In genomic region chr3:98280933-98281678, GRCm38 (mm10) we compare ENCODE assay signal across 8 mouse cellular contexts. TPM values are rescaled to one million over a fixed set of nuclear protein-coding genes. Genes with fewer than 3 reads are reported as not detected.
DNase-seq lines count a peak whose midpoint lies in the region; ATAC-seq and TF ChIP-seq lines count a peak whose summit lies in the region.

No protein-coding gene starts in this region.

- no peaks in the 10 kb centered on the region for H3K4me1 ChIP-seq in forebrain, embryonic 11.5 days (replicated peaks; ENCODE audit: control insufficient read depth, insufficient read depth, low read length)
- H3K4me1 ChIP-seq in heart, embryonic 16.5 days (ENCODE audit: control insufficient read depth, insufficient read depth, low read length) = peaks cover 12% of the 10 kb centered on the region
- peaks cover 16% of the 10 kb centered on the region for H3K4me1 ChIP-seq in liver, embryonic 12.5 days
- H3K4me1 ChIP-seq in stomach, embryonic 15.5 days = peaks cover 8% of the 10 kb centered on the region

- peaks cover 40% of the 10 kb centered on the region for H3K27me3 ChIP-seq in C2C12 (ENCODE audit: control insufficient read depth, insufficient read depth, insufficient read length)
- H3K27me3 ChIP-seq in forebrain, embryonic 11.5 days (ENCODE audit: control insufficient read depth, insufficient read depth, low read length) = no peaks in the 10 kb centered on the region
- no peaks in the 10 kb centered on the region for H3K27me3 ChIP-seq in heart, embryonic 16.5 days (ENCODE audit: control insufficient read depth, insufficient read depth, low read length)
- H3K27me3 ChIP-seq in liver, embryonic 12.5 days (replicated peaks) = no peaks in the 10 kb centered on the region
- no peaks in the 10 kb centered on the region for H3K27me3 ChIP-seq in stomach, embryonic 15.5 days (replicated peaks)

- no peak overlapping the region for H3K9ac ChIP-seq in forebrain, embryonic 11.5 days (ENCODE audit: low read length)
- H3K9ac ChIP-seq in heart, embryonic 16.5 days (ENCODE audit: low read length) = peak overlapping the region; percentile 39; the same call in 1 of the 2 replicates
- H3K9ac ChIP-seq in liver, embryonic 12.5 days = no peak overlapping the region
- no peak overlapping the region for H3K9ac ChIP-seq in stomach, embryonic 15.5 days

- peak; percentile 88 for TF ChIP-seq CTCF in C2C12 (IDR thresholded peaks at IDR 0.05; ENCODE audit: control insufficient read depth, insufficient read depth, insufficient read length)

- DNase-seq in brain, adult 2 months (ENCODE audit: low read depth, low spot score) = peak; percentile 67
- peak; percentile 69 for DNase-seq in forebrain, embryonic 11.5 days (ENCODE audit: low spot score)
- peak; percentile 75 for DNase-seq in kidney, postnatal 14 days
- peak; percentile 51 for DNase-seq in neural tube, embryonic 10.5 days (ENCODE audit: extremely low spot score, low spot score)

- H3K9me3 ChIP-seq in forebrain, embryonic 11.5 days (ENCODE audit: control insufficient read depth, low read length) = no peaks in the 10 kb centered on the region
- no peaks in the 10 kb centered on the region for H3K9me3 ChIP-seq in heart, embryonic 16.5 days (replicated peaks; ENCODE audit: control insufficient read depth, low read length)
- H3K9me3 ChIP-seq in liver, embryonic 12.5 days (replicated peaks) = no peaks in the 10 kb centered on the region
- H3K9me3 ChIP-seq in stomach, embryonic 15.5 days = no peaks in the 10 kb centered on the region

- no peaks in the 10 kb centered on the region for H3K79me2 ChIP-seq in C2C12 (ENCODE audit: control insufficient read depth, insufficient read depth)

- no peaks in the 10 kb centered on the region for H3K36me3 ChIP-seq in C2C12 (ENCODE audit: control insufficient read depth, insufficient read depth)
- no peaks in the 10 kb centered on the region for H3K36me3 ChIP-seq in forebrain, embryonic 11.5 days (ENCODE audit: control insufficient read depth, insufficient read depth, low read length)
- H3K36me3 ChIP-seq in heart, embryonic 16.5 days (ENCODE audit: control insufficient read depth, insufficient read depth) = no peaks in the 10 kb centered on the region
- no peaks in the 10 kb centered on the region for H3K36me3 ChIP-seq in liver, embryonic 12.5 days
- no peaks in the 10 kb centered on the region for H3K36me3 ChIP-seq in stomach, embryonic 15.5 days

- H3ac ChIP-seq in C2C12 (ENCODE audit: control insufficient read depth, insufficient read length, low read depth) = no peak overlapping the region

- peak; percentile 69 for ATAC-seq in forebrain, embryonic 11.5 days (replicated peaks; ENCODE audit: low FRiP score)
- peak; percentile 65 for ATAC-seq in heart, embryonic 16.5 days (replicated peaks; ENCODE audit: extremely low read depth, insufficient read depth, low FRiP score)
- ATAC-seq in liver, embryonic 12.5 days = no peak; the same call in none of the 2 replicates
- ATAC-seq in stomach, embryonic 15.5 days (ENCODE audit: insufficient read depth, low FRiP score, low read depth) = peak; percentile 53; the same call in 1 of the 2 replicates

- H3K79me3 ChIP-seq in C2C12 (ENCODE audit: low read depth) = no peaks in the 10 kb centered on the region

- H3K4me2 ChIP-seq in forebrain, embryonic 11.5 days (ENCODE audit: low read depth, low read length, severe bottlenecking) = no peak overlapping the region
- peak overlapping the region; percentile 52 for H3K4me2 ChIP-seq in heart, embryonic 16.5 days (ENCODE audit: low read depth, low read length)
- peak overlapping the region; percentile 38 for H3K4me2 ChIP-seq in liver, embryonic 12.5 days
- peak overlapping the region; percentile 46 for H3K4me2 ChIP-seq in stomach, embryonic 15.5 days

- no peak overlapping the region for H3K27ac ChIP-seq in forebrain, embryonic 11.5 days (ENCODE audit: low read depth, low read length)
- peak overlapping the region; percentile 55; the same call in 1 of the 2 replicates for H3K27ac ChIP-seq in heart, embryonic 16.5 days (ENCODE audit: low read length)
- H3K27ac ChIP-seq in liver, embryonic 12.5 days = no peak overlapping the region
- peak overlapping the region; percentile 53 for H3K27ac ChIP-seq in stomach, embryonic 15.5 days

- 48% methylated on average over 12 of the region's 12 CpGs for WGBS in forebrain, embryonic 11.5 days
- 36% methylated on average over 12 of the region's 12 CpGs for WGBS in heart, embryonic 16.5 days
- 25% methylated on average over 12 of the region's 12 CpGs for WGBS in liver, embryonic 12.5 days (ENCODE audit: insufficient replicate concordance)
- 25% methylated on average over 12 of the region's 12 CpGs for WGBS in stomach, embryonic 15.5 days

- no peak overlapping the region for H3K4me3 ChIP-seq in C2C12 (ENCODE audit: insufficient read depth, poor library complexity, severe bottlenecking)
- no peak overlapping the region for H3K4me3 ChIP-seq in forebrain, embryonic 11.5 days (ENCODE audit: low read depth, low read length)
- H3K4me3 ChIP-seq in heart, embryonic 16.5 days (ENCODE audit: low read length) = peak overlapping the region; percentile 35
- H3K4me3 ChIP-seq in liver, embryonic 12.5 days = no peak overlapping the region
- peak overlapping the region; percentile 32 for H3K4me3 ChIP-seq in stomach, embryonic 15.5 days (replicated peaks)

TF ChIP-seq in C2C12, 6 proteins besides CTCF, POLR2A, EP300 and RAD21:
- TF ChIP-seq CEBPB (IDR thresholded peaks at IDR 0.05; ENCODE audit: low read depth) (no peak), MYOG (IDR thresholded peaks at IDR 0.05; ENCODE audit: control insufficient read depth, extremely low read depth, insufficient read length) (no peak), FOSL1 (IDR thresholded peaks at IDR 0.05; ENCODE audit: insufficient read depth, low read length, poor library complexity, severe bottlenecking) (no peak), MAX (IDR thresholded peaks at IDR 0.05) (no peak), USF1 (IDR thresholded peaks at IDR 0.05; ENCODE audit: low read depth) (no peak), MYOD1 (IDR thresholded peaks at IDR 0.05; ENCODE audit: control insufficient read depth, insufficient read length, low read depth) (no peak)

RNA-seq across cellular contexts. Expression of gene Hmgcs2, which starts 0.9 kb away (rescaled TPM):
- polyA plus RNA-seq in C2C12 (2012; fragmentation: generic; extraction: Trizol) = 0.01 TPM
- polyA plus RNA-seq in forebrain, embryonic 11.5 days (2014; fragmentation: Nextera tagmentation; extraction: Ambion mirVana) = 0.63 and 1.2 TPM in 2 replicates
- 9.2 and 9.7 TPM in 2 replicates for polyA plus RNA-seq in heart, embryonic 16.5 days (2015; fragmentation: Nextera tagmentation; extraction: Ambion mirVana)
- polyA plus RNA-seq in liver, embryonic 12.5 days (2016; fragmentation: Nextera tagmentation; extraction: Ambion mirVana) = 24.7 and 26.9 TPM in 2 replicates
- 55.7 and 61.3 TPM in 2 replicates for polyA plus RNA-seq in stomach, embryonic 15.5 days (2015; fragmentation: Nextera tagmentation; extraction: Ambion mirVana)

RNA-seq across cellular contexts. Expression of gene Phgdh, which starts 58.7 kb away (rescaled TPM):
- 843 TPM for polyA plus RNA-seq in C2C12 (2012; fragmentation: generic; extraction: Trizol)
- 332 and 367 TPM in 2 replicates for polyA plus RNA-seq in forebrain, embryonic 11.5 days (2014; fragmentation: Nextera tagmentation; extraction: Ambion mirVana)
- 94.8 and 112 TPM in 2 replicates for polyA plus RNA-seq in heart, embryonic 16.5 days (2015; fragmentation: Nextera tagmentation; extraction: Ambion mirVana)
- polyA plus RNA-seq in liver, embryonic 12.5 days (2016; fragmentation: Nextera tagmentation; extraction: Ambion mirVana) = 348 and 381 TPM in 2 replicates
- polyA plus RNA-seq in stomach, embryonic 15.5 days (2015; fragmentation: Nextera tagmentation; extraction: Ambion mirVana) = 272 and 344 TPM in 2 replicates

RNA-seq across cellular contexts. Expression of gene Reg4, which starts 59.1 kb away (rescaled TPM):
- not detected for polyA plus RNA-seq in C2C12 (2012; fragmentation: generic; extraction: Trizol)
- polyA plus RNA-seq in forebrain, embryonic 11.5 days (2014; fragmentation: Nextera tagmentation; extraction: Ambion mirVana) = not detected in 2 replicates
- polyA plus RNA-seq in heart, embryonic 16.5 days (2015; fragmentation: Nextera tagmentation; extraction: Ambion mirVana) = not detected in 2 replicates
- not detected in 2 replicates for polyA plus RNA-seq in liver, embryonic 12.5 days (2016; fragmentation: Nextera tagmentation; extraction: Ambion mirVana)
- 0.81 and 1.3 TPM in 2 replicates for polyA plus RNA-seq in stomach, embryonic 15.5 days (2015; fragmentation: Nextera tagmentation; extraction: Ambion mirVana)

Comparison
In these comparisons a context has a peak if more than half of its experiments do, and no peak if none do; other contexts are left out.
1. H3K4me3 ChIP-seq: peak in heart, embryonic 16.5 days (single experiment) and stomach, embryonic 15.5 days (single experiment); none in C2C12 (single experiment), forebrain, embryonic 11.5 days (single experiment) and liver, embryonic 12.5 days (single experiment).
2. H3K27ac ChIP-seq: peak in heart, embryonic 16.5 days (single experiment) and stomach, embryonic 15.5 days (single experiment); none in forebrain, embryonic 11.5 days (single experiment) and liver, embryonic 12.5 days (single experiment).
3. Peak in every context shown above with its lines, with median percentiles within 50 percentile points of each other: DNase-seq.